Mouse (Mus musculus): ENCODE measurements at regions not wholly inside any gene's neighbourhood (a gene's known extent, or its start where the extent isn't known, plus 50 kb on each side); places are given as distances from the start of the nearest gene placed in this dataset.
A peak's percentile ranks its signal among the peaks of the same experiment; 100 is the strongest.

- no peak for TF ChIP-seq ZNF384 (IDR thresholded peaks at IDR 0.05; ENCODE audit: low read depth, low read length)
- peak; percentile 75; the same call in 1 of the 2 replicates for TF ChIP-seq ZC3H11A (IDR thresholded peaks at IDR 0.05; ENCODE audit: borderline replicate concordance, low read depth, low read length)
- Histone ChIP-seq H3K4me1 (ENCODE audit: control insufficient read depth in 2 of 2, insufficient read depth in 2 of 2, low read length in 2 of 2, poor library complexity in 1 of 2) (no peaks in the 10 kb centered on the region), H3K36me3 (ENCODE audit: control insufficient read depth, insufficient read depth, low read length, poor library complexity, severe bottlenecking) (no peaks in the 10 kb centered on the region), H3K9me3 (ENCODE audit: control insufficient read depth, insufficient read depth, low read depth, low read length) (no peaks in the 10 kb centered on the region), H3K9ac (ENCODE audit: insufficient read depth, low read depth, low read length, poor library complexity, severe bottlenecking) (no peak overlapping the region), H3K4me3 (ENCODE audit: insufficient read depth in 1 of 2, low read depth in 1 of 2, low read length in 2 of 2, poor library complexity in 1 of 2, severe bottlenecking in 1 of 2) (no peak overlapping the region), H3K27ac (ENCODE audit: insufficient read depth, low read depth, low read length, poor library complexity, severe bottlenecking) (no peak overlapping the region)
- peak; percentile 63 for DNase-seq (ENCODE audit: low read depth, low spot score)
- in situ Hi-C loops (cut with MboI; ENCODE audit: low sequenced_read_pairs in 2 of 2, unreplicated experiment in 2 of 2), result loop anchor here in 1 of 2 experiments (25.0 kb wide), 1 partner anchor 433 kb away; no protein-coding TSS in a partner anchor
Observed at GRCm38 (mm10) chr14:24945716-24946115, 458.8 kb downstream of the Rps24 start.

- no peak overlapping the region for H3K4me3 ChIP-seq (ENCODE audit: insufficient read depth in 1 of 2, low read depth in 1 of 2, low read length in 2 of 2, poor library complexity in 1 of 2, severe bottlenecking in 1 of 2)
- TF ChIP-seq HCFC1 (IDR thresholded peaks at IDR 0.05; ENCODE audit: borderline replicate concordance, insufficient read depth, low read length) (no peak), ZC3H11A (IDR thresholded peaks at IDR 0.05; ENCODE audit: borderline replicate concordance, low read depth, low read length) (no peak), CHD2 (IDR thresholded peaks at IDR 0.05; ENCODE audit: low read depth, low read length) (no peak)
- no peak for DNase-seq (ENCODE audit: low read depth, low spot score)
- no peaks in the 10 kb centered on the region for H3K9me3 ChIP-seq (ENCODE audit: control insufficient read depth, insufficient read depth, low read depth, low read length)
- H3K27ac ChIP-seq (ENCODE audit: insufficient read depth, low read depth, low read length, poor library complexity, severe bottlenecking), result no peak overlapping the region
- H3K9ac ChIP-seq (ENCODE audit: insufficient read depth, low read depth, low read length, poor library complexity, severe bottlenecking), result no peak overlapping the region
- H3K36me3 ChIP-seq (ENCODE audit: control insufficient read depth, insufficient read depth, low read length, poor library complexity, severe bottlenecking), result no peaks in the 10 kb centered on the region
- H3K4me1 ChIP-seq (ENCODE audit: control insufficient read depth in 2 of 2, insufficient read depth in 2 of 2, low read length in 2 of 2, poor library complexity in 1 of 2), result no peaks in the 10 kb centered on the region
- in situ Hi-C loops (cut with MboI; ENCODE audit: low sequenced_read_pairs in 2 of 2, unreplicated experiment in 2 of 2), result loop anchor here in 1 of 2 experiments (25.0 kb wide), 1 partner anchor 435 kb away; no protein-coding TSS in a partner anchor
Observed at GRCm38 (mm10) chr14:24947084-24947483, 460.2 kb downstream of the Rps24 start.

- no peak overlapping the region for H3K27ac ChIP-seq (ENCODE audit: insufficient read depth, low read depth, low read length, poor library complexity, severe bottlenecking)
- no peaks in the 10 kb centered on the region for H3K4me1 ChIP-seq (ENCODE audit: control insufficient read depth in 2 of 2, insufficient read depth in 2 of 2, low read length in 2 of 2, poor library complexity in 1 of 2)
- H3K9me3 ChIP-seq (ENCODE audit: control insufficient read depth, insufficient read depth, low read depth, low read length), result no peaks in the 10 kb centered on the region
- TF ChIP-seq MAFK (IDR thresholded peaks at IDR 0.05; ENCODE audit: insufficient read depth, low read depth, low read length) (no peak), ZNF384 (IDR thresholded peaks at IDR 0.05; ENCODE audit: low read depth, low read length) (no peak), HCFC1 (IDR thresholded peaks at IDR 0.05; ENCODE audit: borderline replicate concordance, insufficient read depth, low read length) (no peak), CHD2 (IDR thresholded peaks at IDR 0.05; ENCODE audit: low read depth, low read length) (no peak), ZC3H11A (IDR thresholded peaks at IDR 0.05; ENCODE audit: borderline replicate concordance, low read depth, low read length) (no peak)
- in situ Hi-C loops (cut with MboI; ENCODE audit: low sequenced_read_pairs in 2 of 2, unreplicated experiment in 2 of 2), result no loop called here
- H3K4me3 ChIP-seq (ENCODE audit: insufficient read depth in 1 of 2, low read depth in 1 of 2, low read length in 2 of 2, poor library complexity in 1 of 2, severe bottlenecking in 1 of 2), result no peak overlapping the region
- DNase-seq (ENCODE audit: low read depth, low spot score), result no peak
- no peak overlapping the region for H3K9ac ChIP-seq (ENCODE audit: insufficient read depth, low read depth, low read length, poor library complexity, severe bottlenecking)
- H3K36me3 ChIP-seq (ENCODE audit: control insufficient read depth, insufficient read depth, low read length, poor library complexity, severe bottlenecking), result no peaks in the 10 kb centered on the region
Observed at GRCm38 (mm10) chr14:24955891-24956410, 469.0 kb downstream of the Rps24 start.

GRCm38 (mm10) chr14:24956528-24957210 is 469.7 kb downstream of the Rps24 start:
- Histone ChIP-seq H3K4me1 (ENCODE audit: control insufficient read depth in 2 of 2, insufficient read depth in 2 of 2, low read length in 2 of 2, poor library complexity in 1 of 2) (no peaks in the 10 kb centered on the region), H3K4me3 (ENCODE audit: insufficient read depth in 1 of 2, low read depth in 1 of 2, low read length in 2 of 2, poor library complexity in 1 of 2, severe bottlenecking in 1 of 2) (no peak overlapping the region), H3K36me3 (ENCODE audit: control insufficient read depth, insufficient read depth, low read length, poor library complexity, severe bottlenecking) (no peaks in the 10 kb centered on the region), H3K27ac (ENCODE audit: insufficient read depth, low read depth, low read length, poor library complexity, severe bottlenecking) (no peak overlapping the region), H3K9ac (ENCODE audit: insufficient read depth, low read depth, low read length, poor library complexity, severe bottlenecking) (no peak overlapping the region), H3K9me3 (ENCODE audit: control insufficient read depth, insufficient read depth, low read depth, low read length) (no peaks in the 10 kb centered on the region)
- TF ChIP-seq CHD2 (IDR thresholded peaks at IDR 0.05; ENCODE audit: low read depth, low read length), result no peak
- no peak for TF ChIP-seq ZC3H11A (IDR thresholded peaks at IDR 0.05; ENCODE audit: borderline replicate concordance, low read depth, low read length)
- TF ChIP-seq MAFK (IDR thresholded peaks at IDR 0.05; ENCODE audit: insufficient read depth, low read depth, low read length), result no peak
- TF ChIP-seq ZNF384 (IDR thresholded peaks at IDR 0.05; ENCODE audit: low read depth, low read length), result no peak
- TF ChIP-seq HCFC1 (IDR thresholded peaks at IDR 0.05; ENCODE audit: borderline replicate concordance, insufficient read depth, low read length), result no peak
- in situ Hi-C loops (cut with MboI; ENCODE audit: low sequenced_read_pairs in 2 of 2, unreplicated experiment in 2 of 2), result no loop called here
- no peak for DNase-seq (ENCODE audit: low read depth, low spot score)
